Mouse (Mus musculus) erythroblast, embryonic 14.5 days (primary cell): ENCODE measurements around the gene Smagp.
"Not testable (repeated sequence)": the region's sequence is repeated elsewhere in the genome, so short reads cannot be mapped to it uniquely, and the experiment has no call there.

Experiments
- GATA1 ChIP-seq: IDR thresholded peaks from 2 replicates; pipeline ENCODE4 v1.6.1; 2012; ENCODE audit warnings: low read length, inconsistent platforms, mixed read lengths
- TAL1 ChIP-seq: IDR thresholded peaks from 3 replicates; pipeline ENCODE4 v1.6.1; 2012; ENCODE audit warnings: low read length, inconsistent platforms, mixed read lengths

DNA sequence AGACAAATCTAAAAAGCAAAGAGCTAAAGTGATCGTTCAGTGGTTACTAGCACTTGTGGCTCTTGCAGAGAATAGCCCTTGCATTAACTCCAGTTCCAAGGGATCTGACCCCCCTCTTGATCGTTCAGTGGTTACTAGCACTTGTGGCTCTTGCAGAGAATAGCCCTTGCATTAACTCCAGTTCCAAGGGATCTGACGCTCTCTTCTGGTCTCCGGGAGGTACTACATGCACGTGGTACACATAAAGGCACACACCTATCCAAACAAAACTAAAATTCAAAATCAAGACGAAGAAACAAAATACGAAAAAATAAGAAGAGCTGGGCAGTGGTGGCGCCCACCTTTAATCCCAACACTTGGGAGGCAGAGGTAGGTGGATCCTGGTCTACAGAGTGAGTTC, 30.1 kb downstream of the Smagp start:
- not testable (repeated sequence) for TF ChIP-seq GATA1, TAL1
